Mouse (Mus musculus) lung, postnatal 0 days (tissue): ENCODE data around the gene Gtf3a. TPM values are rescaled to one million over a fixed set of nuclear protein-coding genes. Genes with fewer than 3 reads are reported as not detected.
"Not testable (repeated sequence)": the region's sequence is repeated elsewhere in the genome, so short reads cannot be mapped to it uniquely, and the experiment has no call there.

ENCODE experiments used
- ATAC-seq: fragments of 200-750 bp; cut with Nextera tagmentation; 2 replicates; pipeline ENCODE4 v1.8.0; 2017; ENCODE audit warnings: moderate library complexity
- DNase-seq: peaks from one replicate; pipeline ENCODE4 v3.0.0-alpha.2; 2016; ENCODE audit warnings: low spot score
- H3K27ac ChIP-seq: fragments of 300-500 bp; sonication (generic); 2 replicates; pipeline ENCODE4 v1.5.1; 2014; ENCODE audit warnings: antibody characterized with exemption, mild to moderate bottlenecking, low read length, mixed read lengths
- H3K27me3 ChIP-seq: fragments of 300-500 bp; sonication (generic); replicated peaks from 2 replicates; pipeline ENCODE4 v1.6.1; 2014; ENCODE audit warnings: low read length, mixed read lengths; ENCODE audit not compliant: insufficient read depth
- H3K36me3 ChIP-seq: fragments of 300-500 bp; sonication (generic); 2 replicates; pipeline ENCODE4 v1.6.1; 2014; ENCODE audit warnings: low read length, mixed read lengths; ENCODE audit not compliant: insufficient read depth
- H3K4me1 ChIP-seq: fragments of 300-500 bp; sonication (generic); 2 replicates; pipeline ENCODE4 v1.6.1; 2014; ENCODE audit warnings: antibody characterized with exemption, low read depth, low read length, mixed read lengths; ENCODE audit not compliant: insufficient read depth
- H3K4me2 ChIP-seq: fragments of 300-500 bp; sonication (generic); replicated peaks from 2 replicates; pipeline ENCODE4 v1.6.1; 2014; ENCODE audit warnings: low read depth, mild to moderate bottlenecking, low read length, moderate library complexity, mixed read lengths
- H3K4me3 ChIP-seq: fragments of 300-500 bp; sonication (generic); 2 replicates; pipeline ENCODE4 v1.5.1; 2014; ENCODE audit warnings: low read depth, low read length
- H3K9ac ChIP-seq: fragments of 300-500 bp; sonication (generic); replicated peaks from 2 replicates; pipeline ENCODE4 v1.6.1; 2014; ENCODE audit warnings: low read depth, mild to moderate bottlenecking
- H3K9me3 ChIP-seq: fragments of 300-500 bp; sonication (generic); 2 replicates; pipeline ENCODE4 v1.6.1; 2016; ENCODE audit warnings: low read length, mixed read lengths
- CTCF ChIP-seq: IDR thresholded peaks from 2 replicates; pipeline ENCODE4 v1.5.1; 2016; ENCODE audit warnings: antibody characterized with exemption, mild to moderate bottlenecking
- EP300 ChIP-seq: IDR thresholded peaks from 2 replicates; pipeline ENCODE4 v1.6.1; 2016; ENCODE audit warnings: antibody characterized with exemption, mild to moderate bottlenecking, control low read depth
- WGBS: fragments of 180-500 bp; shearing (Covaris S2); extraction: QIAGEN DNeasy Blood & Tissue Kit; methylation state at CpG from one replicate; pipeline ENCODE4 v1.1.7; 2014; 5-methylcytosine and 5-hydroxymethylcytosine counted together
- polyA plus RNA-seq: library from polyadenylated mRNA; unstranded; fragments of >200 nt; fragmentation: Nextera tagmentation; extraction: Ambion mirVana; gene quantifications from 2 replicates; pipeline ENCODE4 v1.2.1, GENCODE M21; 2015

Gtf3a gene
- polyA plus RNA-seq, 1 experiment from 2014 or later = 60.3 TPM

- Histone ChIP-seq H3K9ac (no peak overlapping the region), H3K36me3 (no peaks in the 10 kb centered on the region), H3K9me3 (no peaks in the 10 kb centered on the region), H3K4me2 (no peak overlapping the region), H3K27me3 (no peaks in the 10 kb centered on the region), H3K4me3 (no peak overlapping the region), H3K27ac (no peak overlapping the region), H3K4me1 (no peaks in the 10 kb centered on the region)
- WGBS = 37% methylated on average over 11 of the region's 11 CpGs
- ATAC-seq (no peak), DNase-seq (no peak)
- no peak for TF ChIP-seq EP300
- TF ChIP-seq CTCF = peak; percentile 45; the same call in 1 of the 2 replicates
Observed at GRCm38 (mm10) chr5:146908629-146909028, 39.8 kb upstream of the Gtf3a start.

GRCm38 (mm10) chr5:146912206-146912605 is 36.3 kb upstream of the Gtf3a start:
- Histone ChIP-seq H3K4me2 (no peak overlapping the region), H3K9ac (no peak overlapping the region), H3K4me3 (no peak overlapping the region), H3K9me3 (no peaks in the 10 kb centered on the region), H3K27me3 (no peaks in the 10 kb centered on the region), H3K4me1 (no peaks in the 10 kb centered on the region), H3K36me3 (no peaks in the 10 kb centered on the region), H3K27ac (no peak overlapping the region)
- DNase-seq (peak; percentile 62), ATAC-seq (peak; percentile 83)
- TF ChIP-seq EP300 = no peak
- TF ChIP-seq CTCF = no peak
- 11% methylated on average over 9 of the region's 9 CpGs for WGBS

GRCm38 (mm10) chr5:146913355-146913754 is 35.1 kb upstream of the Gtf3a start:
- ATAC-seq (no peak), DNase-seq (no peak)
- no peak for TF ChIP-seq EP300
- TF ChIP-seq CTCF = no peak
- Histone ChIP-seq H3K4me2 (no peak overlapping the region), H3K9me3 (no peaks in the 10 kb centered on the region), H3K4me1 (no peaks in the 10 kb centered on the region), H3K27ac (no peak overlapping the region), H3K9ac (no peak overlapping the region), H3K36me3 (no peaks in the 10 kb centered on the region), H3K27me3 (no peaks in the 10 kb centered on the region), H3K4me3 (no peak overlapping the region)
- WGBS = 75% methylated on average over 7 of the region's 7 CpGs

- TF ChIP-seq EP300 (no peak), CTCF (peak; percentile 87)
- H3K27me3 ChIP-seq = no peaks in the 10 kb centered on the region
- no peaks in the 10 kb centered on the region for H3K9me3 ChIP-seq
- no peak overlapping the region for H3K27ac ChIP-seq
- no peak overlapping the region for H3K4me3 ChIP-seq
- DNase-seq = peak; percentile 62
- H3K4me2 ChIP-seq = no peak overlapping the region
- 18% methylated on average over 9 of the region's 9 CpGs for WGBS
- H3K4me1 ChIP-seq = no peaks in the 10 kb centered on the region
- ATAC-seq = peak; percentile 65
- H3K9ac ChIP-seq = no peak overlapping the region
- no peaks in the 10 kb centered on the region for H3K36me3 ChIP-seq
Observed at GRCm38 (mm10) chr5:146914088-146914766, 34.2 kb upstream of the Gtf3a start.

- no peak overlapping the region for H3K4me2 ChIP-seq
- no peaks in the 10 kb centered on the region for H3K27me3 ChIP-seq
- no peak for DNase-seq
- peaks cover 4% of the 10 kb centered on the region; the same call in 1 of the 2 replicates for H3K4me1 ChIP-seq
- no peak for ATAC-seq
- H3K36me3 ChIP-seq = no peaks in the 10 kb centered on the region
- TF ChIP-seq EP300 (no peak), CTCF (peak; percentile 26)
- WGBS = 64% methylated on average over 8 of the region's 8 CpGs
- H3K9ac ChIP-seq = no peak overlapping the region
- no peaks in the 10 kb centered on the region for H3K9me3 ChIP-seq
- H3K4me3 ChIP-seq = no peak overlapping the region
- H3K27ac ChIP-seq = no peak overlapping the region
Observed at GRCm38 (mm10) chr5:146916273-146916672, 32.2 kb upstream of the Gtf3a start.

- DNase-seq = no peak
- no peak for ATAC-seq
- no peak overlapping the region for H3K27ac ChIP-seq
Observed at GRCm38 (mm10) chr5:146916806-146917205, 31.7 kb upstream of the Gtf3a start.

GRCm38 (mm10) chr5:146917357-146917756 is 31.1 kb upstream of the Gtf3a start:
- not testable (repeated sequence) for H3K4me2 ChIP-seq, H3K4me3 ChIP-seq, H3K27ac ChIP-seq, H3K27me3 ChIP-seq, DNase-seq, H3K9me3 ChIP-seq, ATAC-seq, H3K36me3 ChIP-seq, H3K9ac ChIP-seq, H3K4me1 ChIP-seq
- 83% methylated on average over 3 of the region's 6 CpGs for WGBS

More at GRCm38 (mm10) chr5:146916806-146917205, 31.7 kb upstream of the Gtf3a start:
- no peak overlapping the region for H3K4me3 ChIP-seq
- 16% methylated on average over 6 of the region's 6 CpGs for WGBS
- H3K9me3 ChIP-seq = no peaks in the 10 kb centered on the region
- H3K4me1 ChIP-seq = peaks cover 4% of the 10 kb centered on the region; the same call in 1 of the 2 replicates
- no peak overlapping the region for H3K9ac ChIP-seq
- TF ChIP-seq CTCF = no peak
- TF ChIP-seq EP300 = no peak
- no peaks in the 10 kb centered on the region for H3K27me3 ChIP-seq
- H3K36me3 ChIP-seq = no peaks in the 10 kb centered on the region
- no peak overlapping the region for H3K4me2 ChIP-seq
